Mouse (Mus musculus) intestine, embryonic 14.5 days (tissue): Measurements from ENCODE around the gene Olfr839-ps1. TPM values are rescaled to one million over a fixed set of nuclear protein-coding genes. Genes with fewer than 3 reads are reported as not detected.

ENCODE experiments used
- ATAC-seq: fragments of 200-750 bp; cut with Nextera tagmentation; replicated peaks from 2 replicates; pipeline ENCODE4 v1.8.0; 2017; ENCODE audit warnings: low read depth, moderate number of reproducible peaks, moderate TSS enrichment, moderate library complexity; ENCODE audit not compliant: low FRiP score, low TSS enrichment
- DNase-seq: peaks from one replicate; pipeline ENCODE4 v3.0.0-alpha.2; 2018; ENCODE audit warnings: low spot score
- H3K27ac ChIP-seq: fragments of 300-500 bp; sonication (generic); 2 replicates; pipeline ENCODE4 v1.5.1; 2014; ENCODE audit warnings: low read depth, mild to moderate bottlenecking, control low read depth
- H3K27me3 ChIP-seq: fragments of 300-500 bp; sonication (generic); replicated peaks from 2 replicates; pipeline ENCODE4 v1.6.1; 2014; ENCODE audit warnings: low read length, control low read depth; ENCODE audit not compliant: control insufficient read depth, insufficient read depth
- H3K36me3 ChIP-seq: fragments of 300-500 bp; sonication (generic); 2 replicates; pipeline ENCODE4 v1.6.1; 2014; ENCODE audit warnings: low read length, control low read depth; ENCODE audit not compliant: control insufficient read depth, insufficient read depth
- H3K4me1 ChIP-seq: fragments of 300-500 bp; sonication (generic); replicated peaks from 2 replicates; pipeline ENCODE4 v1.6.1; 2014; ENCODE audit warnings: low read length, control low read depth, mixed read lengths; ENCODE audit not compliant: control insufficient read depth, insufficient read depth
- H3K4me2 ChIP-seq: fragments of 300-500 bp; sonication (generic); 2 replicates; pipeline ENCODE4 v1.6.1; 2014; ENCODE audit warnings: low read length
- H3K4me3 ChIP-seq: fragments of 300-500 bp; sonication (generic); 2 replicates; pipeline ENCODE4 v1.5.1; 2014; ENCODE audit warnings: low read depth, low read length, control low read depth, mixed read lengths
- H3K9ac ChIP-seq: fragments of 300-500 bp; sonication (generic); 2 replicates; pipeline ENCODE4 v1.6.1; 2014; ENCODE audit warnings: mild to moderate bottlenecking, low read length
- H3K9me3 ChIP-seq: fragments of 300-500 bp; sonication (generic); 2 replicates; pipeline ENCODE4 v1.6.1; 2016; ENCODE audit warnings: low read length, control low read depth; ENCODE audit not compliant: control insufficient read depth
- WGBS: fragments of 180-500 bp; shearing (Covaris S2); extraction: QIAGEN DNeasy Blood & Tissue Kit; methylation state at CpG from one replicate; pipeline ENCODE4 v1.1.7; 2014; 5-methylcytosine and 5-hydroxymethylcytosine counted together
- polyA plus RNA-seq: library from polyadenylated mRNA; unstranded; fragments of >200 nt; fragmentation: Nextera tagmentation; extraction: Ambion mirVana; gene quantifications from 2 replicates; pipeline ENCODE4 v1.2.1, GENCODE M21; 2014

The Olfr839-ps1 gene
- polyA plus RNA-seq, result not detected in 2 replicates

DNA sequence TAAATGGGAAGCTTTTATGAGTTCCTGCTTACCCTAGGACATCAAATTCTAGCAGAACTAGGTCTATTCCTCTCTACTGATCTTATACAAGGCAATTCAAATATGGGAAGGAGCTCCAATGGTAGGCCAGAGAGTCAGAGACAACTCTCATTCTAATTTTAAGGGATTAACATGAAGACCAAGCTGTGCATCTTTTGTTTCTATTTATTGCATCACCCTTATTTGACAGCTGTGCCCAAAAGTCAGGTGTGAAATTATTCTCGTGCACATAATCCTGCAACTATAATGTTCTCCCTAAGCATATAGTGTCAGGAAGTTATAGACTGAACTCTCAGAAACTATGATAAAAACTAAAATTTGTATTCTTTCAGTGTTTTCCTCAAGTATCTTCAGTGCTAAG lies at the start of gene Olfr839-ps1:
TSS of gene Olfr839-ps1 (minus strand) at position 101 of the 400 bp plus-strand sequence.
- H3K27me3 ChIP-seq, result no peaks in the 10 kb centered on the region
- 83% methylated on average over 1 of the region's 1 CpGs for WGBS
- no peaks in the 10 kb centered on the region for H3K36me3 ChIP-seq
- no peaks in the 10 kb centered on the region for H3K9me3 ChIP-seq
- no peak within 1 kb of the TSS for H3K27ac ChIP-seq
- no peak within 1 kb of the TSS for H3K9ac ChIP-seq
- no peak for ATAC-seq
- H3K4me3 ChIP-seq, result no peak within 1 kb of the TSS
- no peaks in the 10 kb centered on the region for H3K4me1 ChIP-seq
- no peak for DNase-seq
- no peak within 1 kb of the TSS for H3K4me2 ChIP-seq

DNA sequence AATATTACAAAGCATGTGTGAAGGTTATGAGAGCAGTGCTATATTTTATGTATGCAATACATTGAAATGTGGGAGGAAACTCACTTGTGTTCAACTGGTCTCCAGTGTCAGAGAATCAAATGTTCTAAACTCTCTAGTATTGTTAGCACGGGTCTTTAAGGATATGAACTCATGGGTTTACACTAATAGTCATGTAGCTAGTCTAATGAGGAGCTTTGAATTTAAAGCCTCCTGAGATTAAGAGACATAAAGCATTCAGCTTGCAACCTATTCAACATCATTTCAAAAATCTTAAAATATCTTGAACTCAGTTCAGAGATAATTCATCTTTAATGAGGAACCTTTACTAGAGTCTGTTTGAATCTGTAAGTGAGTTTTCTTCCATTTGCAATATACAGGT lies 41.1 kb downstream of the Olfr839-ps1 start, which contains the start of gene Olfr837:
TSS of gene Olfr837 (plus strand) at position 301 of the 400 bp plus-strand sequence.
- H3K9ac ChIP-seq, result no peak within 1 kb of the TSS
- no peak within 1 kb of the TSS for H3K4me2 ChIP-seq
- WGBS, result 76% methylated on average over 1 of the region's 1 CpGs
- ATAC-seq (no peak), DNase-seq (no peak)
- no peaks in the 10 kb centered on the region for H3K9me3 ChIP-seq
- no peak within 1 kb of the TSS for H3K4me3 ChIP-seq
- H3K4me1 ChIP-seq, result no peaks in the 10 kb centered on the region
- no peaks in the 10 kb centered on the region for H3K27me3 ChIP-seq
- H3K36me3 ChIP-seq, result no peaks in the 10 kb centered on the region
- H3K27ac ChIP-seq, result no peak within 1 kb of the TSS

GRCm38 (mm10) chr9:19120082-19120481 lies 57.0 kb downstream of the Olfr839-ps1 start, which contains the start of gene Olfr836:
Gene Olfr836, plus strand, starts transcription at chr9:19120382.
- ATAC-seq (no peak), DNase-seq (no peak)
- H3K27ac ChIP-seq, result no peak within 1 kb of the TSS
- H3K4me3 ChIP-seq, result no peak within 1 kb of the TSS
- H3K4me1 ChIP-seq, result no peaks in the 10 kb centered on the region
- H3K36me3 ChIP-seq, result no peaks in the 10 kb centered on the region
- no peak within 1 kb of the TSS for H3K9ac ChIP-seq
- H3K27me3 ChIP-seq, result no peaks in the 10 kb centered on the region
- no peak within 1 kb of the TSS for H3K4me2 ChIP-seq
- H3K9me3 ChIP-seq, result no peaks in the 10 kb centered on the region

Other genes with a start within 250 kb of the Olfr839-ps1 start
- gene Olfr832, start 240.2 kb downstream of the Olfr839-ps1 start, polyA plus RNA-seq, result not detected in 2 replicates
- gene Olfr834, start 189.3 kb downstream of the Olfr839-ps1 start, polyA plus RNA-seq, result not detected in 2 replicates
- gene Olfr835, start 144.6 kb downstream of the Olfr839-ps1 start, polyA plus RNA-seq, result not detected in 2 replicates
- gene Olfr836, start 56.9 kb downstream of the Olfr839-ps1 start, polyA plus RNA-seq, result not detected in 2 replicates
- gene Olfr837, start 41.0 kb downstream of the Olfr839-ps1 start, polyA plus RNA-seq, result 0.12 TPM in 1 of 2 replicates, not detected in the other
- gene Olfr843, start 74.7 kb upstream of the Olfr839-ps1 start, polyA plus RNA-seq, result not detected in 2 replicates
- not detected in 2 replicates for gene Olfr844, start 139.0 kb upstream of the Olfr839-ps1 start, polyA plus RNA-seq
- gene Olfr845, start 159.1 kb upstream of the Olfr839-ps1 start, polyA plus RNA-seq, result not detected in 2 replicates
- not detected in 2 replicates for gene Olfr846, start 186.7 kb upstream of the Olfr839-ps1 start, polyA plus RNA-seq
- not detected in 2 replicates for gene Olfr847, start 201.4 kb upstream of the Olfr839-ps1 start, polyA plus RNA-seq